Mouse (Mus musculus) CH12.LX (cell line): ENCODE data around the gene 1700069L16Rik. TPM values are rescaled to one million over a fixed set of nuclear protein-coding genes. Genes with fewer than 3 reads are reported as not detected.
A peak's percentile ranks its signal among the peaks of the same experiment; 100 is the strongest.

Experiments
- DNase-seq: peaks from one replicate; pipeline ENCODE4 v3.0.0-alpha.2; 2013; ENCODE audit errors: extremely low read depth
- H3K27ac ChIP-seq: 2 replicates; pipeline ENCODE4 v1.5.1; 2012; ENCODE audit warnings: low read depth, mild to moderate bottlenecking, control low read depth, moderate library complexity; ENCODE audit not compliant: insufficient read depth
- H3K27me3 ChIP-seq: replicated peaks from 2 replicates; pipeline ENCODE3; 2012; ENCODE audit warnings: inconsistent platforms
- H3K36me3 ChIP-seq, 2 experiments: replicated peaks in 1 of 2; 2 replicates each; pipeline versions ENCODE3 to v1.6.1; 2012; ENCODE audit warnings: inconsistent platforms in 1 of 2, low read length in 1 of 2, mild to moderate bottlenecking in 1 of 2, mixed read lengths in 1 of 2, moderate library complexity in 1 of 2; ENCODE audit not compliant: control insufficient read depth in 1 of 2, insufficient read depth in 1 of 2
- H3K4me1 ChIP-seq, 2 experiments: 2 replicates each; pipeline ENCODE4 v1.6.1; 2012; ENCODE audit warnings: inconsistent platforms in 1 of 2, moderate library complexity in 1 of 2; ENCODE audit not compliant: insufficient read depth in 2 of 2, control insufficient read depth in 1 of 2
- H3K4me2 ChIP-seq: 2 replicates; pipeline ENCODE4 v1.6.1; 2012; ENCODE audit warnings: low read depth, mild to moderate bottlenecking, control low read depth; ENCODE audit not compliant: poor library complexity, insufficient read depth, severe bottlenecking
- H3K4me3 ChIP-seq, 3 experiments: fragments of 150-350 bp in 1 of 3; sonication (generic) in 1 of 3; replicated peaks in 1 of 3; 2 replicates each; pipeline versions ENCODE3 to v1.5.1; 2011 to 2012; ENCODE audit warnings: low read depth in 2 of 3, low read length in 2 of 3, mild to moderate bottlenecking in 2 of 3, moderate library complexity in 2 of 3, control low read depth in 1 of 3, improper control_type of control experiment in 1 of 3, inconsistent platforms in 1 of 3, mixed read lengths in 1 of 3; ENCODE audit not compliant: poor library complexity in 1 of 3
- H3K79me2 ChIP-seq: replicated peaks from 2 replicates; pipeline ENCODE4 v1.6.1; 2012; ENCODE audit warnings: mild to moderate bottlenecking, moderate library complexity; ENCODE audit not compliant: control insufficient read depth, poor library complexity, insufficient read depth, severe bottlenecking; ENCODE audit errors: extremely low read depth
- H3K9ac ChIP-seq: 2 replicates; pipeline ENCODE4 v1.6.1; 2012; ENCODE audit warnings: low read depth, mild to moderate bottlenecking, control low read depth, moderate library complexity; ENCODE audit not compliant: insufficient read depth
- H3K9me3 ChIP-seq: replicated peaks from 2 replicates; pipeline ENCODE3; 2012; ENCODE audit warnings: low read length, inconsistent platforms, mixed read lengths
- CHD1 ChIP-seq: IDR thresholded peaks from 2 replicates; pipeline ENCODE4 v1.6.1; 2012; ENCODE audit warnings: low read depth, low read length, improper control_type of control experiment, inconsistent platforms
- CHD2 ChIP-seq: IDR thresholded peaks from 2 replicates; pipeline ENCODE4 v1.6.1; 2011; ENCODE audit warnings: low read length, improper control_type of control experiment
- CTCF ChIP-seq, 2 experiments: IDR thresholded peaks in 1 of 2; conservative IDR thresholded peaks in 1 of 2; 2 replicates each; pipeline ENCODE4 v1.5.1; 2011 to 2012; ENCODE audit warnings: low read depth in 2 of 2, low read length in 2 of 2, improper control_type of control experiment in 1 of 2, inconsistent platforms in 1 of 2, mild to moderate bottlenecking in 1 of 2, moderate library complexity in 1 of 2
- E2F4 ChIP-seq: IDR thresholded peaks from 2 replicates; pipeline ENCODE4 v1.6.1; 2011; ENCODE audit warnings: low read depth, low read length, improper control_type of control experiment; ENCODE audit not compliant: insufficient replicate concordance
- EP300 ChIP-seq: IDR thresholded peaks from 2 replicates; pipeline ENCODE4 v1.6.1; 2011; ENCODE audit warnings: low read length, improper control_type of control experiment
- ETS1 ChIP-seq: conservative IDR thresholded peaks from 2 replicates; pipeline ENCODE4 v1.6.1; 2012; ENCODE audit warnings: low read depth, mild to moderate bottlenecking, inconsistent platforms, low read length, improper control_type of control experiment, moderate library complexity
- GABPA ChIP-seq: IDR thresholded peaks from 2 replicates; pipeline ENCODE4 v1.6.1; 2012; ENCODE audit warnings: low read depth, low read length, improper control_type of control experiment, inconsistent platforms; ENCODE audit not compliant: insufficient replicate concordance
- IRF4 ChIP-seq: IDR thresholded peaks from 2 replicates; pipeline ENCODE4 v1.6.1; 2014; ENCODE audit warnings: low read depth, mild to moderate bottlenecking, inconsistent platforms, low read length, improper control_type of control experiment
- JUN ChIP-seq: IDR thresholded peaks from 2 replicates; pipeline ENCODE4 v1.6.1; 2011; ENCODE audit warnings: low read depth, mild to moderate bottlenecking, low read length, improper control_type of control experiment, moderate library complexity; ENCODE audit not compliant: insufficient read depth
- KAT2A ChIP-seq: IDR thresholded peaks from 2 replicates; pipeline ENCODE4 v1.6.1; 2012; ENCODE audit warnings: low read length, improper control_type of control experiment, inconsistent platforms; ENCODE audit not compliant: insufficient replicate concordance
- MAFK ChIP-seq: IDR thresholded peaks from 2 replicates; pipeline ENCODE4 v1.6.1; 2011; ENCODE audit warnings: low read length, improper control_type of control experiment; ENCODE audit not compliant: insufficient replicate concordance
- MAX ChIP-seq: IDR thresholded peaks from 2 replicates; pipeline ENCODE4 v1.6.1; 2011; ENCODE audit warnings: low read length, improper control_type of control experiment
- MAZ ChIP-seq: IDR thresholded peaks from 2 replicates; pipeline ENCODE4 v1.6.1; 2012; ENCODE audit warnings: low read depth, mild to moderate bottlenecking, inconsistent platforms, low read length, improper control_type of control experiment, moderate library complexity
- MXI1 ChIP-seq: IDR thresholded peaks from 2 replicates; pipeline ENCODE4 v1.6.1; 2011; ENCODE audit warnings: mild to moderate bottlenecking, low read depth, low read length, improper control_type of control experiment
- NELFE ChIP-seq: IDR thresholded peaks from 2 replicates; pipeline ENCODE4 v1.6.1; 2011; ENCODE audit warnings: low read depth, low read length, improper control_type of control experiment
- POLR2A ChIP-seq: IDR thresholded peaks from 2 replicates; pipeline ENCODE4 v1.6.1; 2011; ENCODE audit warnings: low read depth, mild to moderate bottlenecking, improper control_type of control experiment, low read length
- POLR2AphosphoS2 ChIP-seq: IDR thresholded peaks from 2 replicates; pipeline ENCODE4 v1.6.1; 2011; ENCODE audit warnings: low read depth, low read length, improper control_type of control experiment
- RAD21 ChIP-seq: IDR thresholded peaks from 2 replicates; pipeline ENCODE4 v1.6.1; 2011; ENCODE audit warnings: low read depth, mild to moderate bottlenecking, low read length, improper control_type of control experiment, moderate library complexity
- RCOR1 ChIP-seq: conservative IDR thresholded peaks from 2 replicates; pipeline ENCODE4 v1.6.1; 2012; ENCODE audit warnings: low read depth, mild to moderate bottlenecking, inconsistent platforms, low read length, improper control_type of control experiment
- SIN3A ChIP-seq: IDR thresholded peaks from 2 replicates; pipeline ENCODE4 v1.6.1; 2012; ENCODE audit warnings: low read length, improper control_type of control experiment, inconsistent platforms
- SMC3 ChIP-seq: IDR thresholded peaks from 2 replicates; pipeline ENCODE4 v1.6.1; 2011; ENCODE audit warnings: low read depth, low read length, improper control_type of control experiment
- TCF12 ChIP-seq: IDR thresholded peaks from 2 replicates; pipeline ENCODE4 v1.6.1; 2014; ENCODE audit warnings: low read depth, mild to moderate bottlenecking, inconsistent platforms, low read length, improper control_type of control experiment
- USF1 ChIP-seq: IDR thresholded peaks from 2 replicates; pipeline ENCODE4 v1.6.1; 2014; ENCODE audit warnings: low read depth, mild to moderate bottlenecking, inconsistent platforms, low read length, improper control_type of control experiment
- USF2 ChIP-seq: conservative IDR thresholded peaks from 2 replicates; pipeline ENCODE4 v1.6.1; 2011; ENCODE audit warnings: low read depth, low read length, improper control_type of control experiment
- ZNF384 ChIP-seq: IDR thresholded peaks from 2 replicates; pipeline ENCODE4 v1.6.1; 2012; ENCODE audit warnings: low read depth, low read length, improper control_type of control experiment, inconsistent platforms
- dilution Hi-C: fragments of 300-500 bp; cut with MboI; formaldehyde crosslinking; loops from 2 replicates; pipeline ENCODE4 v1.14.3; 2020; ENCODE audit warnings: low sequenced_read_pairs; ENCODE audit not compliant: extremely low pct_unique_long_range_greater_than_20kb, extremely low pct_ligation_motif_present
- in situ Hi-C: fragments of 300-500 bp; cut with MboI; formaldehyde crosslinking; loops from 3 replicates; pipeline ENCODE4 v1.14.3; 2019; ENCODE audit warnings: low sequenced_read_pairs, low pct_ligation_motif_present, low pct_unique_long_range_greater_than_20kb, mixed read lengths
- polyA plus RNA-seq: library from polyadenylated mRNA; unstranded; fragments of >175 nt; gene quantifications from 2 replicates; pipeline ENCODE4 v1.2.1, GENCODE M21; 2012; ENCODE audit warnings: low read depth; ENCODE audit not compliant: insufficient read length
- total RNA-seq, 2 experiments: library from RNA; depleted of rRNA; stranded (reverse); fragments of 300-350 nt in 1 of 2; fragments of >200 nt in 1 of 2; gene quantifications; 2 replicates each; pipeline ENCODE4 v1.2.3; 2012 to 2014

1700069L16Rik gene
- total and polyA plus RNA-seq, 3 experiments = not detected

DNA sequence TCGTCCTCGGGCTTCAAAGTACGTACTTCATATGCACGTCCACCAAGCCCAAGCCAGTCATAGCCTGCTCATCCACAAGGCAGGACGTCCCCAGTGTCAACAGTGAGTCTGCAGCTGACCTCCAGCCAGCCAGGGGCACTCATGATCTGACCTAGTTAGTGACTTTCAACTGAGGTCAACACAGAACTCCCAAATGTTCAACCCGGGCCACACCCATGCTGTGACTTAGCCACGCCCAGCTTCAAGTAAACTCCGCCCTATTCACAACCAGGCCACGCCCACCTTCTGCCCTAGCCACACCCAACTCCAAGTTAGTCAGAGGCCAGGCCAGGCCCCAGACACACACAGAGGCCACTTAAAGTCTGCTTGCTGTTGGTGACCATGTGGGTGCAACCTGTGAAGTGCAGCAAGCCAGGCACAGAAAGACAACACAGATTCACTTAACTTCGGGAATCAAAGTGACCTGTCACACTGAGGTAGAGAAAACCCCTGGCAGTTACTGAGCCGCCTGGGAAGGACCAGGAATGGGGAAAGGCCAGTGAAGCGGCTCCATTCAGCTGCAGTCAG, 59.9 kb downstream of the 1700069L16Rik start:
- Histone ChIP-seq H3K27me3 (peaks cover 53% of the 10 kb centered on the region), H3K9ac (no peak overlapping the region), H3K79me2 (no peaks in the 10 kb centered on the region), H3K9me3 (peaks cover 10% of the 10 kb centered on the region), H3K4me1 (no peaks in the 10 kb centered on the region), H3K4me2 (no peak overlapping the region), H3K27ac (no peak overlapping the region), H3K4me3 (no peak overlapping the region), H3K36me3 (no peaks in the 10 kb centered on the region)
- peak; percentile 8 for DNase-seq
- no peak for TF ChIP-seq EP300
- TF ChIP-seq SMC3 = no peak
- TF ChIP-seq CTCF (conservative IDR thresholded peaks at IDR 0.05 in 1 of 2, IDR thresholded peaks at IDR 0.05 in 1 of 2; ENCODE audit: low read depth in 2 of 2, low read length in 2 of 2) = no peak
- TF ChIP-seq ZNF384 = no peak
- no peak for TF ChIP-seq IRF4
- TF ChIP-seq POLR2AphosphoS2 = no peak
- TF ChIP-seq KAT2A = no peak
- TF ChIP-seq GABPA = no peak
- TF ChIP-seq MAZ = no peak
- TF ChIP-seq ETS1 = no peak
- no peak for TF ChIP-seq E2F4
- TF ChIP-seq TCF12 = no peak
- no peak for TF ChIP-seq USF1
- no peak for TF ChIP-seq JUN
- no peak for TF ChIP-seq RCOR1
- TF ChIP-seq CHD1 = no peak
- dilution Hi-C loops = no loop called here
- in situ Hi-C loops = no loop called here

DNA sequence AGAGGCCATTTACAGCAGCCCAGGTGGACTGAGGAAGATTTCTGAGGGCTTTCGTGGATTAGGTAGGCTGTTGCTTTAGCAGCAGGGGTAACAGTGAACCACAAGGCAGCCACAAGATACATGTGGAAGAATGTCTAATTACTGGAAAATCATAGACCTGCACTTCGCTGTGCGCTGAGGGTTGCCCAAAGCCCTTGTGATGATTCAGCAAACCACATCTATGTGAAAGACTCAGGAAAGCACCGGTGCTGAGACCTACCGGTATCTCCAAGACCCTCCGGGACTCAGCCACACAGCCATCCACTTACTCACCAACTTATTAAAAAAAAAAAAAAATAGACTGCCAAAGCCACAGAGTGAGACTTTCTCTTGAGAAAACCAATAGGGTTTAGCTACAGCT, 60.4 kb downstream of the 1700069L16Rik start:
- dilution Hi-C loops (no loop called here), in situ Hi-C loops (no loop called here)
- H3K27ac ChIP-seq = no peak overlapping the region
- no peak overlapping the region for H3K9ac ChIP-seq
- no peak for DNase-seq
- H3K4me2 ChIP-seq = no peak overlapping the region; the same call in 1 of the 2 replicates
- no peaks in the 10 kb centered on the region for H3K79me2 ChIP-seq
- no peaks in the 10 kb centered on the region for H3K36me3 ChIP-seq
- no peaks in the 10 kb centered on the region for H3K4me1 ChIP-seq
- H3K27me3 ChIP-seq = peaks cover 53% of the 10 kb centered on the region
- TF ChIP-seq USF1 (no peak), MAX (no peak), MAFK (no peak), MXI1 (no peak), USF2 (no peak), POLR2A (no peak), E2F4 (no peak), SIN3A (no peak), RAD21 (no peak), EP300 (no peak), NELFE (no peak), CHD2 (no peak), JUN (no peak)
- no peak overlapping the region for H3K4me3 ChIP-seq
- peaks cover 10% of the 10 kb centered on the region for H3K9me3 ChIP-seq
